Mouse (Mus musculus): ENCODE data around the gene Dusp27. TPM values are rescaled to one million over a fixed set of nuclear protein-coding genes. Genes with fewer than 3 reads are reported as not detected.

The Dusp27 gene
- total RNA-seq (2014; rRNA removed; ENCODE audit: low replicate concordance) (33.2 and 40.1 TPM in 2 replicates), polyA plus RNA-seq (2015; fragmentation: Nextera tagmentation; extraction: Ambion mirVana) (34.6 and 39.9 TPM in 2 replicates)

DNA sequence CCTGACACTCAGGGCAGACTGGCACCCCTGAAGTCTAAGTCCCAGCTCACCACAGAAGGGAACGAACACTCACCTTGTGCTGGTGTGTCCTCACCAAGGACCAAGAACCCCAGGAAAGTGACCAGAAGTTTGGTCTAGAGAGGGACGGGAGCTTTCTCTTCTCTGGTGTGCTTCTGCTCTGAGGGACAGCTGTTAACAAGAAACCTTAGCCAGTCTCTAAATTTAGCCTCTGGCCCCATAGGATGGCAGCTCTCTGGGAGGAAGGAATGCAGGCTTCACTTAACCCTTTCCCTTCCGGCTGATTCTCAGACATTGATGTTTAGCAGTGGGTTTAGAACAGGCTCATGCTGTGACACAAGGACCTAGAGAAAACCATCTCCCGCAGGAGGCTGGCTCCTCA is at the start of gene Dusp27:
Gene Dusp27 (minus strand): TSS at position 204 of the 400 bp plus-strand sequence.
- DNase-seq (ENCODE audit: low spot score) (peak; percentile 89), ATAC-seq (ENCODE audit: insufficient read depth, low read depth) (peak; percentile 79)
- 0 out of 2 replicates have a peak, but pooled peaks cover 10% of the 10 kb centered on the region for H3K36me3 ChIP-seq (replicated peaks; ENCODE audit: control insufficient read depth, insufficient read depth, low read length)
- TF ChIP-seq CTCF (IDR thresholded peaks at IDR 0.05; ENCODE audit: low read depth) (no peak), EP300 (IDR thresholded peaks at IDR 0.05; ENCODE audit: low read depth) (0 out of 2 replicates have a peak, but pooled peaks have one; percentile 19)
- WGBS = 13% methylated on average over 4 of the region's 4 CpGs
- H3K27me3 ChIP-seq (ENCODE audit: control insufficient read depth, insufficient read depth, low read length) = no peaks in the 10 kb centered on the region
- peak within 1 kb of the TSS; percentile 61 for H3K4me2 ChIP-seq (ENCODE audit: low read depth, low read length)
- peak within 1 kb of the TSS; percentile 98 for H3K27ac ChIP-seq (ENCODE audit: low read depth)
- 0 out of 2 replicates have a peak, but pooled peaks cover 3% of the 10 kb centered on the region for H3K9me3 ChIP-seq (replicated peaks; ENCODE audit: control insufficient read depth, low read length)
- H3K4me3 ChIP-seq (ENCODE audit: low read depth, low read length) = peak within 1 kb of the TSS; percentile 51
- H3K9ac ChIP-seq (replicated peaks; ENCODE audit: low read depth, low read length) = peak within 1 kb of the TSS; percentile 76
- H3K4me1 ChIP-seq (ENCODE audit: control insufficient read depth, insufficient read depth) = peaks cover 39% of the 10 kb centered on the region

DNA sequence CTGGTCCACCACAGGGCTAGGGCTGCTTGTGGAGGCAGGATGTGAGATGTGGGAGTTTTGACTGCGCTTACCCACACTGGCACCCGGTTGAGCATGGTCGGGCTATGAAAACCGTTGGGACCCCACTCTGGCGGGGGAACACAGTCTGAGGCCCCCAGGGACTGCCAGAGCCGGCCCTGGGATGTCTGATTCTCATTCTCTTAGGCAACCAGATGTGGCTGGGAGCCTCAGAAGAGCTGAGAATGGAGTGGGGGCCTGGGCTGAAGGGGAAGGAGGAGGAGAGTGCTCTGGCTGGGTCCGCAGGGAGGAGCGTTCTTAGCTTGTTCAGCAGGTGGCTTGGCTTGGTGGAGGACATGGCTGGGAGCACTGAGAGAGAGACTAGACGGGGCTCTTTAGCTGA is 45.9 kb upstream of the Dusp27 start:
- DNase-seq (ENCODE audit: low spot score) = no peak
- WGBS = 68% methylated on average over 9 of the region's 9 CpGs

DNA sequence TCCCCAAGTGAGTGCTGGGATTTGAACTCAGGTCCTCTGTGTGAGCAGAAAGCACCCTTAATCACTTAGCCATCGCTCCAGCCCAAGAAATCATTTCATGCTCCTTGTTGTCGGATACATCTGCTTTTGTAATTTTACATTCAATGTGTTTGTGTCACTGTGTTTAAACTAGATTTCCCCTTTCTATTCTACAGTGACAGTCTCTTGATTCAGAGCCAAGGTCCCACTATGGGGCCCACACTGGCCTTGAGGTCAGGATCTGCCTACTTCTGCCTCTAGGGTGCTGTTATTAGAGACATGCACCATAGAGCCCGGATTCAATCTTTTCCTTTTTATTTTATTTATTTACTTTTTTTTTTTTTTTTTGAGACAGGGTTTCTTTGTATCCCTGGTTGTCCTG is 45.3 kb upstream of the Dusp27 start:
- DNase-seq (ENCODE audit: low spot score) = no peak
- no peaks in the 10 kb centered on the region for H3K4me1 ChIP-seq (ENCODE audit: control insufficient read depth, insufficient read depth)
- H3K36me3 ChIP-seq (replicated peaks; ENCODE audit: control insufficient read depth, insufficient read depth, low read length) = no peaks in the 10 kb centered on the region
- H3K4me3 ChIP-seq (ENCODE audit: low read depth, low read length) = no peak overlapping the region
- no peak overlapping the region for H3K27ac ChIP-seq (ENCODE audit: low read depth)
- no peaks in the 10 kb centered on the region for H3K9me3 ChIP-seq (replicated peaks; ENCODE audit: control insufficient read depth, low read length)
- 76% methylated on average over 3 of the region's 3 CpGs for WGBS
- H3K4me2 ChIP-seq (ENCODE audit: low read depth, low read length) = no peak overlapping the region
- ATAC-seq (ENCODE audit: insufficient read depth, low read depth) = no peak
- no peak for TF ChIP-seq CTCF (IDR thresholded peaks at IDR 0.05; ENCODE audit: low read depth)
- TF ChIP-seq EP300 (IDR thresholded peaks at IDR 0.05; ENCODE audit: low read depth) = no peak
- H3K27me3 ChIP-seq (ENCODE audit: control insufficient read depth, insufficient read depth, low read length) = no peaks in the 10 kb centered on the region
- H3K9ac ChIP-seq (replicated peaks; ENCODE audit: low read depth, low read length) = no peak overlapping the region

More for the DNA sequence above, 45.9 kb upstream of the Dusp27 start:
- Histone ChIP-seq H3K9ac (replicated peaks; ENCODE audit: low read depth, low read length) (no peak overlapping the region), H3K36me3 (replicated peaks; ENCODE audit: control insufficient read depth, insufficient read depth, low read length) (no peaks in the 10 kb centered on the region), H3K4me2 (ENCODE audit: low read depth, low read length) (no peak overlapping the region), H3K4me1 (ENCODE audit: control insufficient read depth, insufficient read depth) (no peaks in the 10 kb centered on the region), H3K27ac (ENCODE audit: low read depth) (no peak overlapping the region), H3K4me3 (ENCODE audit: low read depth, low read length) (no peak overlapping the region), H3K27me3 (ENCODE audit: control insufficient read depth, insufficient read depth, low read length) (no peaks in the 10 kb centered on the region), H3K9me3 (replicated peaks; ENCODE audit: control insufficient read depth, low read length) (no peaks in the 10 kb centered on the region)
- no peak for ATAC-seq (ENCODE audit: insufficient read depth, low read depth)
- no peak for TF ChIP-seq EP300 (IDR thresholded peaks at IDR 0.05; ENCODE audit: low read depth)
- TF ChIP-seq CTCF (IDR thresholded peaks at IDR 0.05; ENCODE audit: low read depth) = no peak

- Histone ChIP-seq H3K4me2 (ENCODE audit: low read depth, low read length) (no peak overlapping the region), H3K36me3 (replicated peaks; ENCODE audit: control insufficient read depth, insufficient read depth, low read length) (no peaks in the 10 kb centered on the region), H3K9me3 (replicated peaks; ENCODE audit: control insufficient read depth, low read length) (no peaks in the 10 kb centered on the region), H3K9ac (replicated peaks; ENCODE audit: low read depth, low read length) (no peak overlapping the region), H3K27ac (ENCODE audit: low read depth) (no peak overlapping the region), H3K27me3 (ENCODE audit: control insufficient read depth, insufficient read depth, low read length) (no peaks in the 10 kb centered on the region), H3K4me3 (ENCODE audit: low read depth, low read length) (no peak overlapping the region), H3K4me1 (ENCODE audit: control insufficient read depth, insufficient read depth) (no peaks in the 10 kb centered on the region)
- no peak for ATAC-seq (ENCODE audit: insufficient read depth, low read depth)
- DNase-seq (ENCODE audit: low spot score) = no peak
- WGBS = 87% methylated on average over 12 of the region's 12 CpGs
- TF ChIP-seq EP300 (IDR thresholded peaks at IDR 0.05; ENCODE audit: low read depth) = no peak
- TF ChIP-seq CTCF (IDR thresholded peaks at IDR 0.05; ENCODE audit: low read depth) = no peak
These were observed 43.1 kb upstream of the Dusp27 start for GRCm38 (mm10) chr1:166170852-166171251.

- Histone ChIP-seq H3K27me3 (ENCODE audit: control insufficient read depth, insufficient read depth, low read length) (no peaks in the 10 kb centered on the region), H3K9me3 (replicated peaks; ENCODE audit: control insufficient read depth, low read length) (no peaks in the 10 kb centered on the region), H3K4me1 (ENCODE audit: control insufficient read depth, insufficient read depth) (no peaks in the 10 kb centered on the region), H3K36me3 (replicated peaks; ENCODE audit: control insufficient read depth, insufficient read depth, low read length) (no peaks in the 10 kb centered on the region), H3K4me3 (ENCODE audit: low read depth, low read length) (no peak overlapping the region), H3K9ac (replicated peaks; ENCODE audit: low read depth, low read length) (no peak overlapping the region), H3K4me2 (ENCODE audit: low read depth, low read length) (no peak overlapping the region), H3K27ac (ENCODE audit: low read depth) (no peak overlapping the region)
- ATAC-seq (ENCODE audit: insufficient read depth, low read depth) (no peak), DNase-seq (ENCODE audit: low spot score) (no peak)
- 80% methylated on average over 7 of the region's 7 CpGs for WGBS
- TF ChIP-seq EP300 (IDR thresholded peaks at IDR 0.05; ENCODE audit: low read depth) = no peak
- no peak for TF ChIP-seq CTCF (IDR thresholded peaks at IDR 0.05; ENCODE audit: low read depth)
These were observed 42.0 kb upstream of the Dusp27 start for GRCm38 (mm10) chr1:166169713-166170112.

DNA sequence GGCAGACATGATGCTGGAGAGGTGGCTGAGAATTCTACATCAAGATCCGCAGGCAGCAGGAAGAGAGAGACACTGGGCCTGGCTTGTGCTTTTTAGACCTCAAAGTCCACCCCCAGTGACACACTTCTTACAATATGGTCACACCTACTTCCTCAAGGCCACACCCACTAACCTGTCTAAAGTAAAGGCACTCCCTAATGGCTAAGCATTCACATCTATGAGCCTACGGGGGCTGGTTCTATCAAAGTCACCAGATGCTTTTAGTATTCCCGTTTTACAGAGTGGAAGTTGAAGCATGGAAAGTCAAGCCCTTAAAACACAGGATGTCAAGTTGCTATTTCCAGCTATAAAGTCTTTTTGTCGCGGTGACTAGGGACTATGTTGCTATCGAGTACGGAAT is 40.3 kb upstream of the Dusp27 start:
- ATAC-seq (ENCODE audit: insufficient read depth, low read depth) = no peak
- Histone ChIP-seq H3K9me3 (replicated peaks; ENCODE audit: control insufficient read depth, low read length) (no peaks in the 10 kb centered on the region), H3K36me3 (replicated peaks; ENCODE audit: control insufficient read depth, insufficient read depth, low read length) (no peaks in the 10 kb centered on the region), H3K4me2 (ENCODE audit: low read depth, low read length) (no peak overlapping the region), H3K9ac (replicated peaks; ENCODE audit: low read depth, low read length) (no peak overlapping the region), H3K27ac (ENCODE audit: low read depth) (no peak overlapping the region), H3K4me3 (ENCODE audit: low read depth, low read length) (no peak overlapping the region), H3K4me1 (ENCODE audit: control insufficient read depth, insufficient read depth) (no peaks in the 10 kb centered on the region), H3K27me3 (ENCODE audit: control insufficient read depth, insufficient read depth, low read length) (0 out of 2 replicates have a peak, but pooled peaks cover 3% of the 10 kb centered on the region)
- TF ChIP-seq CTCF (IDR thresholded peaks at IDR 0.05; ENCODE audit: low read depth) (no peak), EP300 (IDR thresholded peaks at IDR 0.05; ENCODE audit: low read depth) (no peak)
- WGBS = 87% methylated on average over 7 of the region's 7 CpGs
- no peak for DNase-seq (ENCODE audit: low spot score)

All from heart, postnatal 0 days (tissue).